Mouse (Mus musculus) embryonic facial prominence, embryonic 15.5 days (tissue): ENCODE measurements around the gene Ercc8. TPM values are rescaled to one million over a fixed set of nuclear protein-coding genes. Genes with fewer than 3 reads are reported as not detected.

Experiments used
- ATAC-seq: fragments of 200-750 bp; cut with Nextera tagmentation; 2 replicates; pipeline ENCODE4 v1.8.0; 2017; ENCODE audit warnings: low read depth, moderate TSS enrichment; ENCODE audit not compliant: insufficient number of reproducible peaks, low FRiP score, low TSS enrichment
- H3K27ac ChIP-seq: fragments of 300-500 bp; sonication (generic); replicated peaks from 2 replicates; pipeline ENCODE4 v1.5.1; 2015; ENCODE audit warnings: mild to moderate bottlenecking, inconsistent platforms
- H3K27me3 ChIP-seq: fragments of 300-500 bp; sonication (generic); 2 replicates; pipeline ENCODE4 v1.6.1; 2015; ENCODE audit warnings: inconsistent platforms
- H3K36me3 ChIP-seq: fragments of 300-500 bp; sonication (generic); 2 replicates; pipeline ENCODE4 v1.6.1; 2015; ENCODE audit warnings: mild to moderate bottlenecking, inconsistent platforms
- H3K4me1 ChIP-seq: fragments of 300-500 bp; sonication (generic); 2 replicates; pipeline ENCODE4 v1.6.1; 2015; ENCODE audit warnings: inconsistent platforms
- H3K4me2 ChIP-seq: fragments of 300-500 bp; sonication (generic); replicated peaks from 2 replicates; pipeline ENCODE4 v1.6.1; 2015; ENCODE audit warnings: mild to moderate bottlenecking, inconsistent platforms
- H3K4me3 ChIP-seq: fragments of 300-500 bp; sonication (generic); replicated peaks from 2 replicates; pipeline ENCODE4 v1.5.1; 2015; ENCODE audit warnings: mild to moderate bottlenecking, inconsistent platforms
- H3K9ac ChIP-seq: fragments of 300-500 bp; sonication (generic); 2 replicates; pipeline ENCODE4 v1.6.1; 2015; ENCODE audit warnings: inconsistent platforms
- H3K9me3 ChIP-seq: fragments of 300-500 bp; sonication (generic); replicated peaks from 2 replicates; pipeline ENCODE4 v1.6.1; 2016; ENCODE audit warnings: inconsistent platforms
- WGBS: fragments of 180-500 bp; shearing (Covaris S2); methylation state at CpG from one replicate; pipeline ENCODE4 v1.1.7; 2015; 5-methylcytosine and 5-hydroxymethylcytosine counted together
- polyA plus RNA-seq: library from polyadenylated mRNA; unstranded; fragments of >200 nt; fragmentation: Nextera tagmentation; extraction: Ambion mirVana; gene quantifications from 2 replicates; pipeline ENCODE4 v1.2.1, GENCODE M21; 2015

Ercc8 gene
- polyA plus RNA-seq, result 16.1 and 16.4 TPM in 2 replicates

- Histone ChIP-seq H3K36me3 (peaks cover 11% of the 10 kb centered on the region), H3K4me2 (peak within 1 kb of the TSS; percentile 83), H3K27ac (no peak within 1 kb of the TSS), H3K9me3 (no peaks in the 10 kb centered on the region), H3K4me1 (peaks cover 13% of the 10 kb centered on the region), H3K9ac (peak within 1 kb of the TSS; percentile 42), H3K27me3 (no peaks in the 10 kb centered on the region), H3K4me3 (peak within 1 kb of the TSS; percentile 65)
- WGBS, result under 1% methylated on average over 47 of the region's 47 CpGs
- peak; percentile 99 for ATAC-seq
These were observed at the start of gene Ercc8, which contains the start of gene Ndufaf2 for GRCm38 (mm10) chr13:108158465-108159240. Gene Ercc8 (plus strand): TSS chr13:108158731. Gene Ndufaf2 (minus strand): TSS chr13:108158623.

DNA sequence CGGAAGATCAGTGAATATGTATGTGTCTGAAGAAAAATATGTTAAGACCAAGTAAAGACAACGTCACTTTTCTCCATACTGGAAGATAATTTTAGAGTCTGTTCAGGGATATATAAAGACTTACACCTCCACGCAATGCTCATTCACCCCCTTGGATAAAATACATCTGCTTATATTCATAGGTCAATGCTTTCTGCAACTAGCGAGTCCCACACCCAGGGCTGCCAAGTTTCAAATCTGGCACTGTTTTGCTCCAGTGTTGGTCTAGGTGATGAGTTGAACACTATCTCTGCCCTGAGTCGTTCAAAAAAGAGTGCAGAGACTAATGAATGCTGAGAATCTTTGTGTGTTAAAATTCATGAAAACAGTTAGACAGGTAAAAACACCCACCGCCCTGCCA lies 47.6 kb upstream of the Ercc8 start:
- no peak for ATAC-seq

GRCm38 (mm10) chr13:108113536-108113935 lies 45.0 kb upstream of the Ercc8 start:
- 86% methylated on average over 5 of the region's 5 CpGs for WGBS
- no peak overlapping the region for H3K27ac ChIP-seq
- no peak overlapping the region for H3K4me3 ChIP-seq
- no peak overlapping the region for H3K4me2 ChIP-seq
- no peaks in the 10 kb centered on the region for H3K27me3 ChIP-seq
- H3K4me1 ChIP-seq, result no peaks in the 10 kb centered on the region
- H3K9me3 ChIP-seq, result no peaks in the 10 kb centered on the region
- H3K9ac ChIP-seq, result no peak overlapping the region
- no peaks in the 10 kb centered on the region for H3K36me3 ChIP-seq
- ATAC-seq, result no peak

More for the DNA sequence above, 47.6 kb upstream of the Ercc8 start:
- no peak overlapping the region for H3K4me2 ChIP-seq
- H3K27ac ChIP-seq, result no peak overlapping the region
- no peak overlapping the region for H3K9ac ChIP-seq
- no peaks in the 10 kb centered on the region for H3K9me3 ChIP-seq
- H3K27me3 ChIP-seq, result no peaks in the 10 kb centered on the region
- no peak overlapping the region for H3K4me3 ChIP-seq
- no peaks in the 10 kb centered on the region for H3K36me3 ChIP-seq
- H3K4me1 ChIP-seq, result no peaks in the 10 kb centered on the region
- 87% methylated on average over 6 of the region's 6 CpGs for WGBS

GRCm38 (mm10) chr13:108114257-108114656 lies 44.3 kb upstream of the Ercc8 start:
- no peaks in the 10 kb centered on the region for H3K9me3 ChIP-seq
- H3K9ac ChIP-seq, result no peak overlapping the region
- ATAC-seq, result no peak
- no peak overlapping the region for H3K27ac ChIP-seq
- 70% methylated on average over 3 of the region's 3 CpGs for WGBS
- no peaks in the 10 kb centered on the region for H3K4me1 ChIP-seq
- no peaks in the 10 kb centered on the region for H3K36me3 ChIP-seq
- H3K4me2 ChIP-seq, result no peak overlapping the region
- no peak overlapping the region for H3K4me3 ChIP-seq
- no peaks in the 10 kb centered on the region for H3K27me3 ChIP-seq

- Histone ChIP-seq H3K36me3 (no peaks in the 10 kb centered on the region), H3K9me3 (no peaks in the 10 kb centered on the region), H3K4me2 (no peak overlapping the region), H3K4me1 (no peaks in the 10 kb centered on the region), H3K4me3 (no peak overlapping the region), H3K27ac (no peak overlapping the region), H3K9ac (no peak overlapping the region), H3K27me3 (no peaks in the 10 kb centered on the region)
- no peak for ATAC-seq
These were observed 40.9 kb upstream of the Ercc8 start for GRCm38 (mm10) chr13:108117654-108118053.

- Histone ChIP-seq H3K27ac (no peak overlapping the region), H3K36me3 (no peaks in the 10 kb centered on the region), H3K4me2 (no peak overlapping the region), H3K27me3 (no peaks in the 10 kb centered on the region), H3K9me3 (no peaks in the 10 kb centered on the region), H3K9ac (no peak overlapping the region), H3K4me3 (no peak overlapping the region), H3K4me1 (peaks cover under 1% of the 10 kb centered on the region; the same call in 1 of the 2 replicates)
- WGBS, result 61% methylated on average over 1 of the region's 1 CpGs
- ATAC-seq, result no peak
These were observed 40.3 kb upstream of the Ercc8 start for GRCm38 (mm10) chr13:108118188-108118587.

- Histone ChIP-seq H3K9me3 (no peaks in the 10 kb centered on the region), H3K27me3 (no peaks in the 10 kb centered on the region), H3K36me3 (no peaks in the 10 kb centered on the region), H3K4me1 (peaks cover 3% of the 10 kb centered on the region; the same call in 1 of the 2 replicates), H3K4me3 (no peak overlapping the region), H3K4me2 (no peak overlapping the region), H3K9ac (no peak overlapping the region), H3K27ac (no peak overlapping the region)
- ATAC-seq, result no peak
- WGBS, result 83% methylated on average over 9 of the region's 9 CpGs
These were observed 38.9 kb upstream of the Ercc8 start for GRCm38 (mm10) chr13:108119411-108120310.

- Histone ChIP-seq H3K4me2 (0 out of 2 replicates have a peak overlapping the region, but pooled peaks have one; percentile 7), H3K27ac (no peak overlapping the region)
- WGBS, result 25% methylated on average over 15 of the region's 15 CpGs
These were observed 35.3 kb upstream of the Ercc8 start for GRCm38 (mm10) chr13:108123109-108123723.

DNA sequence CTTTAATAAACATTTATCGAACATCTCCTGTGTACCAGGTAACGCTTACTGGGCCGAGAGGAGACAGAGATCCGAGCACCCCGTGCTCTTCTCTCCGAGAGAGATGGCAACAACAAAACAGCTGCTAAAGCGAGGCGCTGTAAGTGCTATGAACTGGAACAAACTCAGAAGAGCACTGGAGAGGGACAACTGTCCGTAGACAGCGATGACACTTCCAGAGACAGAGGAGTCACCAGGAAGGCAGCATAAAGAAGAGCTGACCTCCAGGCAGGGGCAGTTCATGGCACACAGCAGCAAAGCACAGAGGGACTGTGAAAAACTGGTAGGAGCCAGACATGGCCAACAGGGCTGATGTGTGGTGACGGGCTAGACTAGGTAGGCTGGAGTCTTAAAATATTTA lies 34.4 kb upstream of the Ercc8 start:
- Histone ChIP-seq H3K4me1 (peaks cover 3% of the 10 kb centered on the region; the same call in 1 of the 2 replicates), H3K4me3 (no peak overlapping the region), H3K9ac (no peak overlapping the region), H3K4me2 (no peak overlapping the region), H3K27me3 (no peaks in the 10 kb centered on the region), H3K36me3 (no peaks in the 10 kb centered on the region), H3K27ac (no peak overlapping the region), H3K9me3 (no peaks in the 10 kb centered on the region)
- 88% methylated on average over 11 of the region's 11 CpGs for WGBS
- ATAC-seq, result no peak

More at GRCm38 (mm10) chr13:108123109-108123723, 35.3 kb upstream of the Ercc8 start:
- no peaks in the 10 kb centered on the region for H3K27me3 ChIP-seq
- ATAC-seq, result no peak
- no peak overlapping the region for H3K9ac ChIP-seq
- no peaks in the 10 kb centered on the region for H3K36me3 ChIP-seq
- H3K4me3 ChIP-seq, result no peak overlapping the region
- peaks cover 3% of the 10 kb centered on the region; the same call in 1 of the 2 replicates for H3K4me1 ChIP-seq
- no peaks in the 10 kb centered on the region for H3K9me3 ChIP-seq

DNA sequence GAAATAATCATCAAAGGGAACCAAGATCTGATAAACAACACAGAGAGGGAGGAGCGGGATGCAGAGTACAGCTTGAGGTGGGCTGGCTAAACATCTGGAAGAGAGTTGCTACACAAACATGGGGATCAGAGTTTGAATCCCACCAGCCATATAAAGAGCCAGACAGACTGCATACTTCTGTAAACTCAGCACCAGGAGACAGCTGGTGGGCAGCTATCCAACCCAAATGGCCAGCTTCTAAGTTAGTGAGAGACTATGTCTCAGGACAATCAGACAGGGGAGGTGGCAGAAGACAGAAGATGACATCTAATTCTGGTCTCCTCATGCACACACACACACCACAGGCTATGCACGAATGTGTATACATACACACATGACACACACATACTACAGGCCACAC lies 32.3 kb upstream of the Ercc8 start:
- Histone ChIP-seq H3K9me3 (no peaks in the 10 kb centered on the region), H3K27ac (no peak overlapping the region), H3K9ac (no peak overlapping the region), H3K4me1 (peaks cover 3% of the 10 kb centered on the region; the same call in 1 of the 2 replicates), H3K36me3 (no peaks in the 10 kb centered on the region), H3K4me3 (no peak overlapping the region), H3K27me3 (no peaks in the 10 kb centered on the region), H3K4me2 (no peak overlapping the region)
- WGBS, result 89% methylated on average over 2 of the region's 2 CpGs
- no peak for ATAC-seq

DNA sequence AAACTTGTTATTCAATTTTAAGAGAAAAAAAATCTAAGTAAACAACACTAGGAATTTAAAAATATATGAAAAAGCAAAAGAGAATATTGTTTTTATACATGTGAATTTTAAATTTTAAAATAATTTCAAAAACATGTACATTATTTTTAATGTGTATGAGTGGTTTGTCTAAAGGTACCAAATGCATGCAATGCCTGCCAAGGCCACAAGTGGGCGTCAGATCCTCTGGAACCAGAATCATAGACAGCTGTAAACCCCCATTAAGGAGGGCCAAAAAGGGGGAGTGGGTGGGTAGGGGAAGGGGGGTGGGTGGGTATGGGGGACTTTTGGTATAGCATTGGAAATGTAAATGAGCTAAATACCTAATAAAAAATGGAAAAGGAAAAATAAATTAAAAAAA lies 31.4 kb upstream of the Ercc8 start:
- Histone ChIP-seq H3K4me1 (peaks cover 3% of the 10 kb centered on the region; the same call in 1 of the 2 replicates), H3K9ac (no peak overlapping the region), H3K27me3 (no peaks in the 10 kb centered on the region), H3K27ac (no peak overlapping the region), H3K9me3 (no peaks in the 10 kb centered on the region), H3K36me3 (no peaks in the 10 kb centered on the region), H3K4me3 (no peak overlapping the region), H3K4me2 (no peak overlapping the region)
- no peak for ATAC-seq
- 3% methylated on average over 1 of the region's 1 CpGs for WGBS
